Mouse (Mus musculus): Measurements from ENCODE around the gene Chmp1a. TPM values are rescaled to one million over a fixed set of nuclear protein-coding genes. Genes with fewer than 3 reads are reported as not detected.
"Not testable (repeated sequence)": the region's sequence is repeated elsewhere in the genome, so short reads cannot be mapped to it uniquely, and the experiment has no call there.

Gene Chmp1a
- total RNA-seq, 2 experiments from 2014 or later, result 21.9 to 36.1 TPM

DNA sequence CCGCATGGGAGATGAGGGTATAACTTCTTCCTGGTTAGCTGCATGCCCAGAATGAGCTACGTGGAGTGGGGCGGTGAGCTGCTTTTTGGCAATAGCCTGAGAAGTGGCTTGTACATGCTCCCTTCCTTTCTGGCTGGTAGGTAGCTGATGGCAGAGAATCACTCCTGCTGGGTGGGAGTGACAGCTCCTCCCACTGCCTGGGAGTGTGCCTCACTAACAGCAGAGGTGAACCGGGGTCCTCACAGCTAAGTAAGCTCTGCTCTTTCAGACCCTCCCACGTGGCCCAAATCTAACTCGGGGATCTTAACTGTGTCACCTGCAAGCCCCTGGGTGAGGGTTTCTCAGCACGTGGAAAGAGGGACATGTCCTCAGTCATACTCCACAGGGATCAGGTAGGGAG is 20.0 kb upstream of the Chmp1a start:
- ATAC-seq (ENCODE audit: poor library complexity, severe bottlenecking), result no peak

DNA sequence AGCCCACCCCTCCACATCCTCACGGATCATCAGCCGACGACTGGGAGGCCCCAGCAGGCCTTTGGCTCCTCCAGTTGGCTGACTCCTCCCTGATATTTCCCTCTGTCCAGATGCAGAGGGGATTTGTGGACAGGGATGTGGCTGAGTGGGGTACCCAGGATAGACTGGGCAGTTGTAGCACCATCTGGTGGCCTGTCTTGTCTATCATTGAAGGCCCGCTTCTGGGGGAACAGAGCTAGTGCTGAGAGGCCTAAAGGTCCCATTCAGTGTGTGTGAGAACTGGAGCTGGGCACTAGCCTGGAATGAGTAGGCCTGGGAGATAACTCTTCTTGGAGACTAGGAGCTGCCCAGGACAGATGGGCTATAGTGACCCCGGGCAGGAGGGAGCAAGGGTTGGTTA is 19.2 kb upstream of the Chmp1a start:
- no peak for ATAC-seq (ENCODE audit: poor library complexity, severe bottlenecking)

DNA sequence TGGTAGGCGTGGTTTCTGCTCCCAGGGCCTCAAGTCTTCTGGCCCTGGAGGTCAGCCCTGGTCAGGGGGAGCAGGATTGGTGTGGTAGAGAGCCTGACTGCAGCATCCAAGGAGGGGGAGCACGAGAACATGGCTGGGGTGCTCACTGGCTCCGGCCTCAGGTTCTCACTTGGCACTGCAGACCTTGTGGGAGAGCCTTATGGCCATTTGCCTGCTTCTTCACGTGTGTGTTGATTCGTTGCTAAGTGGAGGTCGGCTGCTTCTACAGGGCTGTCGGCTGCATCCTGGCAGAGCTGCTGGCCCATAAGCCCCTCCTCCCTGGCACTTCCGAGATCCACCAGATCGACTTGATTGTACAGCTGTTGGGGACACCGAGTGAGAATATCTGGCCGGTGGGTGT is 17.8 kb upstream of the Chmp1a start:
- peak; percentile 14; the same call in 1 of the 2 replicates for ATAC-seq (ENCODE audit: poor library complexity, severe bottlenecking)

DNA sequence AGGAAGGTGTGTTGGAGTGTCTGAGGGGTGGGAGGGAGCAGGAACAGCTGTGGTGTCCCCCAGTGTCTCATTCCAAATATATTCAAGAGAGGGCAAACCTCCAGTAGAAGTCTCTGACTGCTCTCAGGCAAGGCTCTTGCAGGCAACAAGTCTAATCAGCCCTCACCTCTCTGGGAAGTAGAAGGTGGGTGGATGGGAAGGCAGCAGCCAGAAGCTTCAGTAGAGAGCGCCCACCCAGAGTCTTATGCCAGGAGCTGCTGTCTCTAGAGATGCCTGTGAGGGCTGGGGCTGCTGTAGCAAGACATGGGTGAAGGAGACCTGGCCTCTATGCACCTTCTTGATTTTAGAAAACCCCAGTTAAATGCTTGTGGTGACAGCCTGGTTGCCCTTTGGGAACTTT is 15.9 kb upstream of the Chmp1a start:
- no peak for ATAC-seq (ENCODE audit: poor library complexity, severe bottlenecking)

DNA sequence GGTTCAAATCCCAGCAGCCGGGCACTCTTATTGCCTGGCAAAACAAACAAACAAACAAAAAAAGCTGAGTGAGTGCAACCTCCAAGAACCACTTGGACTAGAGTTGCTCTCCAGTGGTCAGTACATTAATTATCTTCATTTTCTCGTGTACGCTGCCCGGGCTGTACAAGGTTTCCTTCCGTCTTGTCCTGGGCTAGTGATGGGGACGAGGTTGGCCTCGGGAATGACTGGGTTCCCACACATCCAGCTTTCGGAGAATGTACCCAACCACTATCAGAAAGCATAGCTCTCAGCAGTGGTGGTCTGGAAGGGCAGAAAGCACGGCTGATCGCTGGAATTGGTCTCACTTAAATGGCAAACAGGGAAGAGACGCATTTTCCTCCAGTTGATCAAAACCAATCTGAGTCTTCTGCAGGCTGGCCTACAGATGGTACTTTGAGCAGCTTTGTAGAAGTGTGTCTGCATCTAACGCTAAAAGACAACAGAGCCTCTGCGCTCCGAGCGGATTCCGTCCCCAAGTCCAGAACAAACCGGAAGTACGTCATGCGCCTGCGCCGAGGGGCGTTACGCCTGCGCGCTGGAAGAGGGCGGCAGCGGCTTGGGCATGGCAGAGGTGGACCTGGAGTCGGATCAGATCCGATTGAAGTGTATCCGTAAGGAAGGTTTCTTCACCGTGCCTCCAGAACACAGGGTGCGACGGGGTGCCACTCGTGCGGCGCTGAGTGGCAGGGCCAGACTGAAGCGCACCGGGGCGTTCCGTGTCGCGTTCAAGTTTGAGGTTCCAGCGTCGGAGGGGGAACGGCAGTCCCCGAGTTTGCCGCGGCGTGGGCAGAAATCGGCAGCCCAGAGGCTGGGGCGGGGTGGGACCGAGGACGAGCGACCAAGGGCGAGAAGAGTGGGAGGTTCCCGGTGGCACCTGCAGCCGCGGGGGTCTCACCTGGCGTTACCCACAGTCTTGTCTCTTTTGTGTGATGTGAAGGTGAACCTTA is 12.0 kb upstream of the Chmp1a start, which contains the start of gene Cdk10:
Gene Cdk10, plus strand, starts transcription at position 565 of the 989 bp plus-strand sequence.
- ATAC-seq (ENCODE audit: poor library complexity, severe bottlenecking), result peak; percentile 99

DNA sequence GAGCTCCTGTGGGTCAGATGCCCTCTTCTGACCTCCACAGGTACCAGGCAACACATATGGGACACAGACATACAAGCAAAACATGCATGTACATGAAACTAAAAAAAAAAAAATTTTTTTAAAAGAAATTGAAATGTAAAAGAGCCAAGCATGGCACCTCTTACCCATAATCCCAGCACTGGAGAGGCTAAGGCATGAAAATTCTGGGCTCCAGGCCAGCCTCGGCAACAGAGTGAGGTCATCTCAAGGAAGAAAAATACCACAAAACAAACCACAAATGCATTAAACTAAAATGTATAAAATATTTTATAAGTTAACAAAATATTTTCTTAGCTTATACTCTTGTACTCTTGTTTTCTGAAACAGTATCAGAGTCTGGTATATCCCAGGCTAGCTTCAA is 8.4 kb upstream of the Chmp1a start:
- no peak for ATAC-seq (ENCODE audit: poor library complexity, severe bottlenecking)

DNA sequence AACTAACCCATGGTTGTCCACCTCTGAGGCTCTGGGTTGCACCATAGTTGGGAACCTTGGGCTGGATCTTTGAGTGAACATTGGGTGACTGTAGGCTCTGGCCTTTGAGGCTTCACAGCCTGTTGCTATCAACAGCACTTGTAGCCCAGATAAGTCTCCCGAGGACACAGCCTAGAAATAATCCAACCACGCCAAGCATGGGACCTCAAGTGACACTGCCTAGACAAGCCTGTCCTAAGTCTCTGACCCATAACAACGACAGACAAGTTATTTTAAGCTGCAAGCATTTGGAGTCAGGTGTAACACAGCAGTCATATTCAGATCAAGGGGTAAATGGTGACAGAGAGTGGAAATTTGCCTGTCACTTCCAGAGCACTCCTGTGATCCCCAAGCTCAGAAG is 2.9 kb upstream of the Chmp1a start:
- ATAC-seq (ENCODE audit: poor library complexity, severe bottlenecking), result no peak

DNA sequence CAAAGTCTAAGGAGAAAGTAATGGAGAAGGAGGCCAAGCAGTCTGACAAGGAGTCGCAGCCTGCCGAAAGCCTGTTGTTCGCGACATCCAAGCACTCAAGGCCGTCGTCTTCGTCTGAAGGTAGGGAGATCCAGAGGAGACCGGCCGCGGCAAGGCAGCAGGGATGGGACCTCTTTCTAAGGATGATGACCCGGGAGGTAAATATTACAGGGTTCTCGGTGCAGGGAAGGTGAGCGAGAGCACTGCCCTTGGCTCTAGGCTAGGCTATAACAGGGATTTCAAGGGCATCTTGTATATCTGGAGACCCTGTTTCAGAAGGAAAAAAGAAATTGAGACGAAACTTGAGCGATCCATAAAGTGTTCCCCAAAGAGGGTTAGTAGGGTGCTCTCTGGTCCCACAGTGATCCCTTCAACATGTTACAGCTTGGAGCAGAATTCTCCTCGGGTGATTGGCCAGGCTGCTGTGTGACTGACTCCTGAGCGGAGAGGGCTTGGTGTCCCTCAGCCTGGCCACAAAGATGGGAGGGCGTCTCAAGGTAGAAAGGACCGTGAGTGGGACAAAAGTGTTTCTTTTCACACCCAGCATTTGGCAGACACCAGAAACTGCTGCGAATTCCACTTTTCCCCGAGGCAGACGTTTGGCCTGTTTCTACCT is 682 bp upstream of the Chmp1a start:
- 0 out of 2 replicates have a peak, but pooled peaks have one; percentile 14 for ATAC-seq (ENCODE audit: poor library complexity, severe bottlenecking)

DNA sequence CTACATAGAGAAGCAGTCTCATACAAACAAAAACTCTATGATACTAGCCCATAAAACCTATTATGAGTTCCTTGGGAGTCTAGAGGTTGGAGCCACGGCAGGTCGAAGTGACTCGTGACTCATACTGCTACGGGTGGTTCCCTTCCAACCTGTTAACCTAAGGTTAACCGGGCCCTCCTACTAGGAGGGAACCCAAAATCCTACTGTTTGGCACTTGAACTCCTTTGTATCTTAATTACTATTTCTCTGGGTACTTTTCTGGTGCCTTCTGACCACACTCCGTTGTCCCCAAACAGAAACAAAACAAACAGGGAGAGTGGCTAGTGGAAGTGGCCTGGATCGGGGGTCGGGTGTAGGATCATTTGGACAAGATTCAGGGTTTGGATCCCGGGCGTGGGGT is 687 bp downstream of the Chmp1a start:
- no peak for ATAC-seq (ENCODE audit: poor library complexity, severe bottlenecking)

DNA sequence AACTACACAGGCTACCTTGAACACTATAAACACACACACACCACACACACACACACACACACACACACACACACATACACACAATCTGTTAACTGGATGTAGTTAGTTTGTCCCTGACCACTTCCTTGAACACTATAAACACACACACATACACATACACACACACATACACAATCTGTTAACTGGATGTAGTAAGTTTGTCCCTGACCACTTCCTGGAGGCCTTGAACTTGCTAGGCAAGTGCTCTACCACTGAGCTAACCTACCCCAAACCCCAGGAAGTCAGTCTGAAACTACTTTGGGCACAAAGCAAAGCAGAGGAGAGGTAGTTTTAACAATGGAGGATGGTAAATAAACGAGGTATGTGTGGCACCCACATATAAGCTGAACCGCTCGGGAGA is 9.0 kb downstream of the Chmp1a start:
- ATAC-seq (ENCODE audit: poor library complexity, severe bottlenecking), result peak; percentile 54

DNA sequence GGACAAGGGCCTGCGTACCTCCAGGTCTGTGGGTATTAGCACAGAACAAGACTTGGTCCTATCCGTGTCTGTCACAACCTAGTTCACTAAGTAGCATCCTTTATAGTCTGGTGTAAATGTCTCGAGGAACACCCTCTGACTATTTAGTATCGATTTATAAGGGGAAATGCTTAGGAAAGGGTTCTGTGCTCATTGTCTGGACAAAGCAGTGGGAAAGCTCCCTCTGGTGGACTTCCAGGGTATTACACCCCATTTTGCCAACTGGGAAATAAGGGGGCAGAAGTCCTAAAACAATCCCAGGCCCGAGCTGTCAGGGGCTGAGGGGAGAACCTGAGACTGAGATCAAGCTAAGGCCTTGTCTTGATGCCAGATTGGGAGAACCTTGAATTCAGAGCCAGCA is 10.3 kb downstream of the Chmp1a start:
- ATAC-seq (ENCODE audit: poor library complexity, severe bottlenecking), result peak; percentile 70

DNA sequence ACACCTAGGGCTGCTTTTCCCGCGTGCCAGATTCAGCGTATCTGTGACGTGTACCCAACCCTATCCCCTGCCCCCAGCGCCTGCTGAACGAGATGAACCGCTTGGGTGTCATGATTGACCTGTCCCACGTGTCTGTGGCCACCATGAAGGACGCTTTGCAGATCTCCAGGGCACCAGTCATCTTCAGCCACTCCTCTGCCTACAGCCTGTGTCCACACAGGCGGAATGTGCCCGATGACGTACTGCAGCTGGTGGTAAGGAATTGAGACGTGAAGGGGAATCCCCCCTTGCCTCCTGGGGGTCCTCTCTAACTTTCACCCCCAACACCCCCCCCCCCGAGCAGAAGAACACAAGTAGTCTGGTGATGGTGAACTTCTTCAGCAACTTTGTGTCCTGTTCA is 12.7 kb downstream of the Chmp1a start:
- ATAC-seq (ENCODE audit: poor library complexity, severe bottlenecking), result no peak

DNA sequence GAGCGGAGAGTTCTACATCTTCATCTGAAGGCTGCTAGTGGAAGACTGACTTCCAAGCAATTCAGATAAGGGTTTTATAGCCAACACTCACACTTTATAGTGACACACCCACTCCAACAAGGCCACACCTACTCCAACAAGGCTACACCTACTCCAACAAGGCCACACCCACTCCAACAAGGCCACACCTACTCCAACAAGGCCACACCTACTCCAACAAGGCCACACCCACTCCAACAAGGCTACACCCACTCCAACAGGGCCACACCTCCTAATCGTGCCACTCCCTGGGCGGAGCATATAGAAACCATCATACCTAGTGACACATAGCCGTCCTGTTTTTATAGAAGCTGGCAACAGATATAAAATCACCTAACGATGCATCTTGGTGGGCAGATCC is 15.5 kb downstream of the Chmp1a start:
- ATAC-seq (ENCODE audit: poor library complexity, severe bottlenecking), result not testable (repeated sequence)

DNA sequence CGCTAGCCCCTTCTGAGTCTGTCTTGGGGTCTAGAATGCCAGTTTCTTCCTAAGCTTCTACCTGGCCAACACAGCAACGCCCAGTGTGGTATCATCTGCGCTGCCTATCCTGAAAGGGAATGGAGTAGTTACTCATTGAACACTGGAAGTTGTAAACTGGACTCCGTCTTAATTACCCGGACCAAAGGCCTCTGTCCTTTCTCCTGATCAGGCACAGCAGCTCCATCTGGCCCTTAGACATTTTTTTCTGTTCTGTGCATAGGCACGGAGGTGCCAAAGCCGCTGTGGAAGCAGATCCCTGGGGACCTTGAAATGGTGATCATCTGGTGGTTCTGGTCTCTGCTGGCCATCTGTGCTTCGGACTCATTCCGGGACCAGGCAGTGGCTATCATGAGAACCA is 18.8 kb downstream of the Chmp1a start:
- no peak for ATAC-seq (ENCODE audit: poor library complexity, severe bottlenecking)

DNA sequence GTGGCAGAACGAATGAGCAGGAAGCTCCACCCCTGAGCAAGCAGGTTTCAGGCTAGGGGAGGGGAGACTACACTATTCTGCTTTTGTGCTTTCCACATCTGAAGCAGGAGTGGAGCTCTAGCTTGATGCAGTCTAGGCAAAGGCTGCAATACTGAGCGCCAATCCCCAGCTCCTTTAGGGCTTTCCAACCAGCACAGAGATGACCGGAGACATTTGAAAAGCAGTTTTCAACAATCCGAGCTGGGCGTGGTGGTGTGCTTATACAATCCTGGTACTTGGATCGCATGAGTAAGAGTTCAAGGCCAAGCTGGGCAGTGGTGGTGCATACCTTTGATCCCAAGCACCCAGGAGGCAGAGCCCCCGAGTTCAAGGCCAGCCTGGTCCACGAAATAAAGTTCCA is 20.7 kb downstream of the Chmp1a start:
- no peak for ATAC-seq (ENCODE audit: poor library complexity, severe bottlenecking)

DNA sequence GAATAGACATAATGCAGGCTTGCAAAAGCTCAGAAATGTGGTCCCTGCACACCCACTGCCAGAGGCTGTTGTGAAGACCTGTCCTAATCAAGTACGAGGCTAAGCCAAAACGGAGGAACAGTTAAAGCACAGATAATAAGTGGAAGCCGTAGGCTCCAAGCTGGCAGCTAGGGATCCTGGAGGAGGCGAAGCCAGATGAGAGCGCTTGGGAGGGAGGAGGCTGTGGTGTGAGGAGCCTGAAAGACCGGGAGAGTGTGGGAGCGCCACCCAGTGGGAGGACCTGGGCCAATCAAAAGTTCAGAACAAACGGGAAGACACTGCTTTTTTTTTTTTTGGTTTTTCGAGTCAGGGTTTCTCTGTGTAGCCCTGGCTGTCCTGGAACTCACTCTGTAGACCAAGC is 21.9 kb downstream of the Chmp1a start:
- peak; percentile 70 for ATAC-seq (ENCODE audit: poor library complexity, severe bottlenecking)

DNA sequence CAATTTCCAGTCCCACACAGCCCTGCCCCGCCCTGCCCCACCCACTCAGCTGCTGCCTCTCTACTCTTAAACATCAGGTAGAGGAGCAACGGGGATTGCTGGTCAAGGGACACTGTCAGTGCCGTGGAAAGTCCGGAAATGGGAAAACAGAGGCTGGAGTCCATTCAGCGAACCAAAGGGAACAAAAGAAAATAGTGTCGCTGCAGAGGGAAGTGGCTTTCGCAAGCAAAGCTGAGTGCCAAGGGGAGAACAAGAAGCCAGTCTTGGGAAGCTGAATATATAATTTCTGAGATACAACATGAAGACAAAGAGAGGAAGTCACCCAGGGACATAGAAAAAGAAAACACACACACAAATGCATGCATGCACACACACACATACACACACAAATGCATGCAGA is 23.7 kb downstream of the Chmp1a start:
- no peak for ATAC-seq (ENCODE audit: poor library complexity, severe bottlenecking)

DNA sequence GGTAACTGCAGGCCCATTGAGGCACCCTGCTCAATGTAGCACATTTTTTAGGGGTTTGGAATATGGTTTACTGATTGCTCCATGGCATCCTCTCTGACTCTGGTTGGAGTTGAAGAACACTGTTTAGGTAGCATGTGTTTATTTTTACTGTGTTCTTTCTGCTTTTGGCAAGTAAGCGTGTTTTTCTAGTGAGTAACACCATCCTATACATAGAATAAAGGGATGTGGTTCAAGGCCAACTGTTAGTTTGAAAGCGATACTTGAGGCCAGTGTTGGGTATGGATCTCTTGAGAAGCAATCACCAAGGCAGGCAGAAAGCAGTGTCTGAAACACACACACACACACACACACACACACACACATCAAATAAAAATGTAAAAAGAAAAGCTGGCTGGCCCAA is 24.6 kb downstream of the Chmp1a start:
- ATAC-seq (ENCODE audit: poor library complexity, severe bottlenecking), result no peak

DNA sequence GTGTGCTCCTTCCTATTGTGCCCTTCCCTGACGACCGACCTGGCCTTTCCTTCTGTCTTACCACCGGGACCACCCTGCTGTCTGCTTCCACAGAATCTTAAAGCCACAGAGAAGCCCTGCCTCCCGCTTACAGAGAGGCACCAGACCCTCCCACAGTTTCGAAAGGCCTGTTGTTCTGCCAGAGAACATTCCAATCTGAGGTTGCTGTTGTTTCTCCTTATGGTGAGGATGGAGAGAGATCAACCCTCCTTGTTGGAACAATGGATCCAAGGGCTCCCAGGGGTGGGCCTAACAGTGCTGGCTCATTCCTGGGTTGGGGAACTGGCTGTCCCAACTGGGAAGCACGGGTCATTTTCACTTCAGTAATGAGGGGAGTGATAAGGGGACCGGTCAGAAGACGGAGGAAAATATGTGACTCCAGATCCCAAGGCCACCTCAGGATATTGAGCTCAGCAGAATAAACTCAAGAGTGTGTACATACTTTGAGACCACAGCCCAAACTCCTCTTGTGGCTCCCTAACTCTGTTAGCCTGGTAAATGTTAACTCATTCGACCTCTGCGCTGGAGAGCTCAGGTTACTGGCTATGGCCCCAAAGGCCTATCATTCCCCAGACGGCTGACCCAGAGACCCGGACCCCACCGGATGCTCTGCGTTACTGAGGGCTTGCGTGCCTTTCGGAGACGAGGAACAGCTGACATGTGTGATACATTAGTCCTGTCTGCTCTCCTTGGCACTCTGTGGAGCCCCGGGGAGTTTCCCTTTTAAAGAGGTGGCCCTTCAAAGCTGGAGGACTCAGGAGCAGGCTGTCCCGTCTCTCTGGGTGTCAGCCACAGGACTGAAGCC is 26.8 kb downstream of the Chmp1a start, which contains the start of gene Dpep1:
Gene Dpep1, plus strand, starts transcription at position 677 of the 844 bp plus-strand sequence.
- ATAC-seq (ENCODE audit: poor library complexity, severe bottlenecking), result no peak

DNA sequence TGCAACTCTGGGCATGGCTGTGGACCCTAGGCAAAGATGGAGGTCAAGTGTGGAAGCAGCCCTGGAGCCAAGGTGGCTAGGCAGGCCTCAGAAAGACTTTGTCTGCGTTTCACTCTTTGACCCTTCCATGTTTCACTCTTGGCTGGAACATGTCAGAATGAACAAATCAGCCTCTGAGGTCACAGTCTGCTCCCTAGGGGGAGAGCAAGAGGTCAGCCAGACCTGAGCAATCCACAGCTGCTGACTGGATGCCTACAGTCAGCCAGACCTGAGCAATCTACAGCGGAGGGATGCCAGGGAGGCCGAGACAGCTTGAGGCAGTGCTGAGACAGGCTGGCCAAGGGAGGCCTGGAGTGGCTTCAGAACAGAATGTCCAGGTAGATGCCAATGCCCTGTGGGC is 31.2 kb downstream of the Chmp1a start:
- ATAC-seq (ENCODE audit: poor library complexity, severe bottlenecking), result no peak

DNA sequence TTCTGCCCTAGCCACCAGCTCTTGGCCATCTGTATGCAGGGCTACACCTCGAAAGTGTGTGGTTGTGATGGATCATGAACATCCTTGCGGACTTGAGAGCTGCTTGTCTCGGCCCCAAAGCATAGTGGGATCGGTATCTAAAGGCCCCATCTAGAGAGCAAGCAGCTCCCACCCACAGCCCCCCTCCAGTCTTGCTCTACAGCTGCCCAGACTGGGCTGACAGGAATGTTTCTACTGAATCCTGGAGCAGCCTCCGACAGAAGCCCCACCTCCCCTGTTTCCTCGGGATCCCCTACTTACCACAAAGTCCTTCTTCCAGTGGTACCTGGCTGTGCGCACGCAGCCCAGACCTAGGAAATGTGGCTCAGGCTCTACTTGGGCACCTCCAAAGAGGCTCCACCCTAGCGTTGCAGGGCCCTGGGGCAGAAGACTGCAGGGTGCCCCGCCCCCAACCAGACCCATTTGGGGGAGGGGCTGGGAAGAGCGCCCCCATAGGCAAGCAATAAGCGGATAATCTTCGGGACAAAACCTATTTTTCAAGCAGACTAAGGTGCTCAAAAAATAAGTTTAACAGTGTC is 54.6 kb downstream of the Chmp1a start, which contains the start of gene Sult5a1:
Gene Sult5a1, minus strand, starts transcription at position 428 of the 578 bp plus-strand sequence.
- no peak for ATAC-seq (ENCODE audit: poor library complexity, severe bottlenecking)

All from megakaryocyte, adult 5-6 weeks (primary cell).